Mouse (Mus musculus) myocyte (in vitro differentiated cells): ENCODE results near the gene Gm21119. TPM values are rescaled to one million over a fixed set of nuclear protein-coding genes. Genes with fewer than 3 reads are reported as not detected.
"Not testable (repeated sequence)": the region's sequence is repeated elsewhere in the genome, so short reads cannot be mapped to it uniquely, and the experiment has no call there.

Experiments
- H3K27me3 ChIP-seq: one replicate; pipeline ENCODE4 v1.6.1; 2011; ENCODE audit not compliant: control insufficient read depth, insufficient read depth, insufficient read length
- H3K36me3 ChIP-seq: one replicate; pipeline ENCODE4 v1.6.1; 2011; ENCODE audit not compliant: control insufficient read depth, insufficient read depth
- H3K4me2 ChIP-seq: one replicate; pipeline ENCODE4 v1.6.1; 2011; ENCODE audit warnings: low read depth, control low read depth
- H3K4me3 ChIP-seq: one replicate; pipeline ENCODE4 v1.5.1; 2011; ENCODE audit warnings: mild to moderate bottlenecking, control low read depth, moderate library complexity
- H3K79me2 ChIP-seq: one replicate; pipeline ENCODE4 v1.6.1; 2011; ENCODE audit not compliant: control insufficient read depth, insufficient read depth
- H3ac ChIP-seq: one replicate; pipeline ENCODE4 v1.6.1; 2011; ENCODE audit not compliant: control insufficient read depth, insufficient read length
- polyA plus RNA-seq: library from polyadenylated mRNA; unstranded; fragments of >200 nt; fragmentation: generic; extraction: Trizol; gene quantifications from one replicate; pipeline ENCODE4 v1.2.1, GENCODE M21; 2012; ENCODE audit warnings: missing spikeins

The Gm21119 gene
- polyA plus RNA-seq, 1 experiment = not detected

GRCm38 (mm10) chr8:20596842-20597708 is 17.6 kb upstream of the Gm21119 start:
- not testable (repeated sequence) for H3K4me3 ChIP-seq, H3K4me2 ChIP-seq, H3K79me2 ChIP-seq, H3K27me3 ChIP-seq, H3K36me3 ChIP-seq, H3ac ChIP-seq

GRCm38 (mm10) chr8:20598300-20599170 is 16.2 kb upstream of the Gm21119 start:
- H3K4me2 ChIP-seq, H3K4me3 ChIP-seq, H3K27me3 ChIP-seq, H3ac ChIP-seq, H3K36me3 ChIP-seq, H3K79me2 ChIP-seq: not testable (repeated sequence)

GRCm38 (mm10) chr8:20599350-20599749 is 15.4 kb upstream of the Gm21119 start:
- not testable (repeated sequence) for H3K27me3 ChIP-seq, H3K4me2 ChIP-seq, H3ac ChIP-seq, H3K36me3 ChIP-seq, H3K4me3 ChIP-seq, H3K79me2 ChIP-seq

GRCm38 (mm10) chr8:20610856-20611255 is 3.9 kb upstream of the Gm21119 start:
- not testable (repeated sequence) for H3K36me3 ChIP-seq, H3K4me2 ChIP-seq, H3K79me2 ChIP-seq, H3ac ChIP-seq, H3K4me3 ChIP-seq, H3K27me3 ChIP-seq

GRCm38 (mm10) chr8:20612721-20613120 is 2.0 kb upstream of the Gm21119 start:
- not testable (repeated sequence) for H3K27me3 ChIP-seq, H3K4me3 ChIP-seq

GRCm38 (mm10) chr8:20630766-20631165 is 16.0 kb downstream of the Gm21119 start:
- not testable (repeated sequence) for H3K79me2 ChIP-seq, H3K4me2 ChIP-seq, H3ac ChIP-seq, H3K27me3 ChIP-seq, H3K4me3 ChIP-seq, H3K36me3 ChIP-seq

More at GRCm38 (mm10) chr8:20612721-20613120, 2.0 kb upstream of the Gm21119 start:
- H3ac ChIP-seq, H3K36me3 ChIP-seq, H3K4me2 ChIP-seq, H3K79me2 ChIP-seq: not testable (repeated sequence)

- H3K4me2 ChIP-seq, H3ac ChIP-seq, H3K36me3 ChIP-seq, H3K27me3 ChIP-seq, H3K79me2 ChIP-seq, H3K4me3 ChIP-seq: not testable (repeated sequence)
Observed at GRCm38 (mm10) chr8:20637931-20638330, 23.2 kb downstream of the Gm21119 start.

- not testable (repeated sequence) for H3K36me3 ChIP-seq, H3K4me2 ChIP-seq, H3K4me3 ChIP-seq, H3K79me2 ChIP-seq, H3K27me3 ChIP-seq, H3ac ChIP-seq
Observed at GRCm38 (mm10) chr8:20643536-20643935, 28.8 kb downstream of the Gm21119 start.

GRCm38 (mm10) chr8:20652976-20653375 is 38.3 kb downstream of the Gm21119 start:
- not testable (repeated sequence) for H3K4me2 ChIP-seq, H3K79me2 ChIP-seq, H3ac ChIP-seq, H3K4me3 ChIP-seq, H3K36me3 ChIP-seq, H3K27me3 ChIP-seq

- not testable (repeated sequence) for H3K4me3 ChIP-seq, H3K4me2 ChIP-seq, H3K27me3 ChIP-seq, H3K36me3 ChIP-seq, H3K79me2 ChIP-seq, H3ac ChIP-seq
Observed at GRCm38 (mm10) chr8:20678418-20678817, 63.7 kb downstream of the Gm21119 start.
